Mouse (Mus musculus) CH12.LX (cell line): ENCODE results near the gene Cyp3a16. TPM values are rescaled to one million over a fixed set of nuclear protein-coding genes. Genes with fewer than 3 reads are reported as not detected.

Experiments
- DNase-seq: peaks from one replicate; pipeline ENCODE4 v3.0.0-alpha.2; 2013; ENCODE audit errors: extremely low read depth
- H3K27ac ChIP-seq: 2 replicates; pipeline ENCODE4 v1.5.1; 2012; ENCODE audit warnings: low read depth, mild to moderate bottlenecking, control low read depth, moderate library complexity; ENCODE audit not compliant: insufficient read depth
- H3K27me3 ChIP-seq: replicated peaks from 2 replicates; pipeline ENCODE3; 2012; ENCODE audit warnings: inconsistent platforms
- H3K36me3 ChIP-seq, 2 experiments: replicated peaks in 1 of 2; 2 replicates each; pipeline versions ENCODE3 to v1.6.1; 2012; ENCODE audit warnings: inconsistent platforms in 1 of 2, low read length in 1 of 2, mild to moderate bottlenecking in 1 of 2, mixed read lengths in 1 of 2, moderate library complexity in 1 of 2; ENCODE audit not compliant: control insufficient read depth in 1 of 2, insufficient read depth in 1 of 2
- H3K4me1 ChIP-seq, 2 experiments: 2 replicates each; pipeline ENCODE4 v1.6.1; 2012; ENCODE audit warnings: inconsistent platforms in 1 of 2, moderate library complexity in 1 of 2; ENCODE audit not compliant: insufficient read depth in 2 of 2, control insufficient read depth in 1 of 2
- H3K4me2 ChIP-seq: 2 replicates; pipeline ENCODE4 v1.6.1; 2012; ENCODE audit warnings: low read depth, mild to moderate bottlenecking, control low read depth; ENCODE audit not compliant: poor library complexity, insufficient read depth, severe bottlenecking
- H3K4me3 ChIP-seq, 3 experiments: fragments of 150-350 bp in 1 of 3; sonication (generic) in 1 of 3; replicated peaks in 1 of 3; 2 replicates each; pipeline versions ENCODE3 to v1.5.1; 2011 to 2012; ENCODE audit warnings: low read depth in 2 of 3, low read length in 2 of 3, mild to moderate bottlenecking in 2 of 3, moderate library complexity in 2 of 3, control low read depth in 1 of 3, improper control_type of control experiment in 1 of 3, inconsistent platforms in 1 of 3, mixed read lengths in 1 of 3; ENCODE audit not compliant: poor library complexity in 1 of 3
- H3K79me2 ChIP-seq: replicated peaks from 2 replicates; pipeline ENCODE4 v1.6.1; 2012; ENCODE audit warnings: mild to moderate bottlenecking, moderate library complexity; ENCODE audit not compliant: control insufficient read depth, poor library complexity, insufficient read depth, severe bottlenecking; ENCODE audit errors: extremely low read depth
- H3K9ac ChIP-seq: 2 replicates; pipeline ENCODE4 v1.6.1; 2012; ENCODE audit warnings: low read depth, mild to moderate bottlenecking, control low read depth, moderate library complexity; ENCODE audit not compliant: insufficient read depth
- H3K9me3 ChIP-seq: replicated peaks from 2 replicates; pipeline ENCODE3; 2012; ENCODE audit warnings: low read length, inconsistent platforms, mixed read lengths
- BHLHE40 ChIP-seq: IDR thresholded peaks from 2 replicates; pipeline ENCODE4 v1.6.1; 2011; ENCODE audit warnings: mild to moderate bottlenecking, low read depth, low read length, improper control_type of control experiment
- CHD1 ChIP-seq: IDR thresholded peaks from 2 replicates; pipeline ENCODE4 v1.6.1; 2012; ENCODE audit warnings: low read depth, low read length, improper control_type of control experiment, inconsistent platforms
- CHD2 ChIP-seq: IDR thresholded peaks from 2 replicates; pipeline ENCODE4 v1.6.1; 2011; ENCODE audit warnings: low read length, improper control_type of control experiment
- EP300 ChIP-seq: IDR thresholded peaks from 2 replicates; pipeline ENCODE4 v1.6.1; 2011; ENCODE audit warnings: low read length, improper control_type of control experiment
- GABPA ChIP-seq: IDR thresholded peaks from 2 replicates; pipeline ENCODE4 v1.6.1; 2012; ENCODE audit warnings: low read depth, low read length, improper control_type of control experiment, inconsistent platforms; ENCODE audit not compliant: insufficient replicate concordance
- HCFC1 ChIP-seq: IDR thresholded peaks from 2 replicates; pipeline ENCODE4 v1.6.1; 2012; ENCODE audit warnings: low read depth, mild to moderate bottlenecking, inconsistent platforms, low read length, improper control_type of control experiment
- IRF4 ChIP-seq: IDR thresholded peaks from 2 replicates; pipeline ENCODE4 v1.6.1; 2014; ENCODE audit warnings: low read depth, mild to moderate bottlenecking, inconsistent platforms, low read length, improper control_type of control experiment
- JUN ChIP-seq: IDR thresholded peaks from 2 replicates; pipeline ENCODE4 v1.6.1; 2011; ENCODE audit warnings: low read depth, mild to moderate bottlenecking, low read length, improper control_type of control experiment, moderate library complexity; ENCODE audit not compliant: insufficient read depth
- MAFK ChIP-seq: IDR thresholded peaks from 2 replicates; pipeline ENCODE4 v1.6.1; 2011; ENCODE audit warnings: low read length, improper control_type of control experiment; ENCODE audit not compliant: insufficient replicate concordance
- MAZ ChIP-seq: IDR thresholded peaks from 2 replicates; pipeline ENCODE4 v1.6.1; 2012; ENCODE audit warnings: low read depth, mild to moderate bottlenecking, inconsistent platforms, low read length, improper control_type of control experiment, moderate library complexity
- NELFE ChIP-seq: IDR thresholded peaks from 2 replicates; pipeline ENCODE4 v1.6.1; 2011; ENCODE audit warnings: low read depth, low read length, improper control_type of control experiment
- NRF1 ChIP-seq: IDR thresholded peaks from 2 replicates; pipeline ENCODE4 v1.6.1; 2014; ENCODE audit warnings: low read depth, mild to moderate bottlenecking, inconsistent platforms, low read length, improper control_type of control experiment, moderate library complexity
- PAX5 ChIP-seq: IDR thresholded peaks from 2 replicates; pipeline ENCODE4 v1.6.1; 2012; ENCODE audit warnings: low read length, inconsistent platforms, mixed read lengths
- SIN3A ChIP-seq: IDR thresholded peaks from 2 replicates; pipeline ENCODE4 v1.6.1; 2012; ENCODE audit warnings: low read length, improper control_type of control experiment, inconsistent platforms
- SMC3 ChIP-seq: IDR thresholded peaks from 2 replicates; pipeline ENCODE4 v1.6.1; 2011; ENCODE audit warnings: low read depth, low read length, improper control_type of control experiment
- TBP ChIP-seq: conservative IDR thresholded peaks from 2 replicates; pipeline ENCODE4 v1.6.1; 2011; ENCODE audit warnings: low read depth, low read length, improper control_type of control experiment
- UBTF ChIP-seq: IDR thresholded peaks from 2 replicates; pipeline ENCODE4 v1.6.1; 2012; ENCODE audit warnings: low read depth, mild to moderate bottlenecking, inconsistent platforms, low read length, improper control_type of control experiment, moderate library complexity
- ZC3H11A ChIP-seq: IDR thresholded peaks from 2 replicates; pipeline ENCODE4 v1.6.1; 2012; ENCODE audit warnings: low read depth, mild to moderate bottlenecking, inconsistent platforms, low read length, improper control_type of control experiment
- ZMIZ1 ChIP-seq: IDR thresholded peaks from 2 replicates; pipeline ENCODE4 v1.6.1; 2012; ENCODE audit warnings: low read depth, mild to moderate bottlenecking, inconsistent platforms, low read length, improper control_type of control experiment
- dilution Hi-C: fragments of 300-500 bp; cut with MboI; formaldehyde crosslinking; loops from 2 replicates; pipeline ENCODE4 v1.14.3; 2020; ENCODE audit warnings: low sequenced_read_pairs; ENCODE audit not compliant: extremely low pct_unique_long_range_greater_than_20kb, extremely low pct_ligation_motif_present
- in situ Hi-C: fragments of 300-500 bp; cut with MboI; formaldehyde crosslinking; loops from 3 replicates; pipeline ENCODE4 v1.14.3; 2019; ENCODE audit warnings: low sequenced_read_pairs, low pct_ligation_motif_present, low pct_unique_long_range_greater_than_20kb, mixed read lengths
- polyA plus RNA-seq: library from polyadenylated mRNA; unstranded; fragments of >175 nt; gene quantifications from 2 replicates; pipeline ENCODE4 v1.2.1, GENCODE M21; 2012; ENCODE audit warnings: low read depth; ENCODE audit not compliant: insufficient read length
- total RNA-seq, 2 experiments: library from RNA; depleted of rRNA; stranded (reverse); fragments of 300-350 nt in 1 of 2; fragments of >200 nt in 1 of 2; gene quantifications; 2 replicates each; pipeline ENCODE4 v1.2.3; 2012 to 2014

Cyp3a16 gene
- total and polyA plus RNA-seq, 3 experiments = not detected

- dilution Hi-C loops = no loop called here
- no peaks in the 10 kb centered on the region for H3K79me2 ChIP-seq
- TF ChIP-seq ZC3H11A = no peak
- TF ChIP-seq ZMIZ1 = no peak
- no peak for TF ChIP-seq SMC3
- TF ChIP-seq IRF4 = no peak
- TF ChIP-seq SIN3A = no peak
- TF ChIP-seq MAFK = no peak
- TF ChIP-seq NRF1 = no peak
- no peak for TF ChIP-seq PAX5
- no peak for TF ChIP-seq UBTF
- no peak for TF ChIP-seq BHLHE40
- no peak for TF ChIP-seq JUN
- no peak for TF ChIP-seq GABPA
- no peak for TF ChIP-seq EP300
- no peak for TF ChIP-seq CHD1
- TF ChIP-seq CHD2 = no peak
- TF ChIP-seq MAZ = no peak
- TF ChIP-seq HCFC1 = no peak
- no peak for TF ChIP-seq TBP
- TF ChIP-seq, all 38 proteins: peak for 0
- DNase-seq = no peak
- Histone ChIP-seq H3K4me3 (no peak overlapping the region), H3K4me2 (no peak overlapping the region), H3K27ac (no peak overlapping the region), H3K9ac (no peak overlapping the region), H3K36me3 (no peaks in the 10 kb centered on the region), H3K9me3 (peaks cover 2% of the 10 kb centered on the region), H3K4me1 (no peaks in the 10 kb centered on the region), H3K27me3 (no peaks in the 10 kb centered on the region)
- in situ Hi-C loops = no loop called here
These were observed 7.2 kb downstream of the Cyp3a16 start for GRCm38 (mm10) chr5:145462321-145462720.

- Histone ChIP-seq H3K4me3 (no peak overlapping the region), H3K27me3 (no peaks in the 10 kb centered on the region)
- TF ChIP-seq NELFE (no peak), ZC3H11A (no peak), NRF1 (no peak)
- TF ChIP-seq, all 38 proteins: peak for 0
- no peak overlapping the region for H3K27ac ChIP-seq
- dilution Hi-C loops = no loop called here
- H3K9me3 ChIP-seq = peaks cover 5% of the 10 kb centered on the region
- in situ Hi-C loops = no loop called here
- H3K79me2 ChIP-seq = no peaks in the 10 kb centered on the region
- H3K36me3 ChIP-seq = no peaks in the 10 kb centered on the region
- no peak overlapping the region for H3K9ac ChIP-seq
- no peak overlapping the region for H3K4me2 ChIP-seq
- no peak for DNase-seq
- H3K4me1 ChIP-seq = no peaks in the 10 kb centered on the region
These were observed 15.1 kb downstream of the Cyp3a16 start for GRCm38 (mm10) chr5:145454389-145454788.
